Mouse (Mus musculus): ENCODE measurements around the gene Snai1. TPM values are rescaled to one million over a fixed set of nuclear protein-coding genes. Genes with fewer than 3 reads are reported as not detected.

Gene Snai1
- polyA plus RNA-seq, 1 experiment, result 31.0 TPM

- no peak for DNase-seq (ENCODE audit: low spot score)
These were observed 18.3 kb upstream of the Snai1 start for GRCm38 (mm10) chr2:167519606-167520252.

- DNase-seq (ENCODE audit: low spot score), result no peak
These were observed 9.7 kb upstream of the Snai1 start for GRCm38 (mm10) chr2:167528278-167528677.

DNA sequence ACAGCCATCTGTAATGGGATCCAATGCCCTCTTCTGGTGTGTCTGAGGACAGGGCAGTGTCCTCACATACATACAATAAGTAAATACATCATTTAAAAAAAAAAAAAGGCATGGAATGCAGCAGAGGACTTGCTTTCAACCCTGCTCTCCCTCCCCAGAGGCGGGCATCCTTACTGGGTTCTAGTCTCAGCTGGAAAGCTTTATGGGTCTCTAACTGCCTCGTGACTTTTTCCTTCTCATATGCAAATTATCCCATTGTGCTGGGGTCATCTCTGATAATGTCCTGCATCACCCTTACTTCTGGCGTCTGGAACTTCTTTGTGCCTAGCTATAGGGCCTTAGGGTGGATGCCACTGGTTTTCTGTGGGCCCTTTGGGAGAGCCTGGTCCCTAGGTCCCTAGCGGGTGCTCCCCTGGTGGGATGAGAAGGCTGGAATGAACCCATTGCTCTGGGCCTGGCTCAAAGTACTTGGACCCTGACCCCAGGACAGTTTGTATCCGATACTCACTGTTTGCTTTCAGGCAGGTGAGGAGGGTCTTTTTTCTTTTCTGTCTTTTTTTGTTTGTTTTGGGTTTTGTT, 8.0 kb upstream of the Snai1 start:
- DNase-seq (ENCODE audit: low spot score), result no peak

DNA sequence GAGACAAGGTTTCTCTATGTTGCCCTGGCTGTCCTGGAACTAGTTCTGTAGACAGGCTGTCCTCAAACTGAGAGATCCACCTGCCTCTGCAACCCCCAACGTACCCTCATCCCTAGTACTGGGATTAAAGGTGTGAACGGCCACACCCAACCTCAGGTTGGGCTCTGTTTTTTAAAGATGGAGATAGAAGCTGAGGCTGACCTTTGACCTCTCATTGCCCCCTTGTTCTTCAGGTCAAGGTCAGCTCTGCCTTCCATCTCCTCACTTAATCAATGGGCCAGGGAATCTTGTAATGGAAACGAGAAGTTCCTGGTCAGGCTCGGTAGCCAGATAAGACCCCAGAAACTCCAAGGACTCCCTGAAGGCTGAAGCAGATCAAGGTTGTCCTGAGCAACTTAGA, 7.5 kb upstream of the Snai1 start:
- no peak for DNase-seq (ENCODE audit: low spot score)

DNA sequence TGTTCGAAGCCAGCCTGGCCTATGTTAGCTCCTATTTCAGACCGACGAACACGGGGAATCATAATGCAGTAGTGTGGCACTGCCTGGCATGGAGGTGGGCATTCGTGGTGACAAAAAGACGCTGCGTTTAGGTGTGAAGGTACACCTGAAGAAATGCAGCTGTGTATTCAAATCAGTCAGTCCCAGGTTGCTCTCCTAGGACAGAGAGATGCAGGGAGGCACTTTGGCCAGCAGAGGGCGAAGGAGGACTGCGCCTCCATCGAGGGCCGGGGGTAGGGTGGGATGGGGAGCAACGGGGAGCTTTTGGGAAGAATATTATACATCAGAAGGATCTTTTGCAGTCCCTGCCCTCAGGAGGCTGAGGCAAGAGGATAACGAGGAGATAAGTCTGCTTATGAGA, 5.9 kb upstream of the Snai1 start:
- no peak for DNase-seq (ENCODE audit: low spot score)

- no peak for DNase-seq (ENCODE audit: low spot score)
These were observed 4.1 kb upstream of the Snai1 start for GRCm38 (mm10) chr2:167533880-167534279.

- no peak for DNase-seq (ENCODE audit: low spot score)
These were observed 1.6 kb upstream of the Snai1 start for GRCm38 (mm10) chr2:167536320-167536945.

DNA sequence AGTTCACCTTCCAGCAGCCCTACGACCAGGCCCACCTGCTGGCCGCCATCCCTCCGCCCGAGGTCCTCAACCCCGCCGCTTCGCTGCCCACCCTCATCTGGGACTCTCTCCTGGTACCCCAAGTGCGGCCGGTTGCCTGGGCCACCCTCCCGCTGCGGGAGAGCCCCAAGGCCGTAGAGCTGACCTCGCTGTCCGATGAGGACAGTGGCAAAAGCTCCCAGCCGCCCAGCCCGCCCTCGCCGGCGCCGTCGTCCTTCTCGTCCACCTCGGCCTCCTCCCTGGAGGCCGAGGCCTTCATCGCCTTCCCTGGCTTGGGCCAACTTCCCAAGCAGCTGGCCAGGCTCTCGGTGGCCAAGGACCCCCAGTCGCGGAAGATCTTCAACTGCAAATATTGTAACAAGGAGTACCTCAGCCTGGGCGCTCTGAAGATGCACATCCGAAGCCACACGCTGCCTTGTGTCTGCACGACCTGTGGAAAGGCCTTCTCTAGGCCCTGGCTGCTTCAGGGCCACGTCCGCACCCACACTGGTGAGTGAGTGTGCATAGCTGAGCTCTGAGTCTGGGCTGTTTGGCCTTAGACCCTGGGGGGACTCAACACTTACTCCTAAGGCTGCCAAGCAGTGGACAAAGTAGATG, 794 bp downstream of the Snai1 start:
- no peak for DNase-seq (ENCODE audit: low spot score)

GRCm38 (mm10) chr2:167539536-167540476, 1.8 kb downstream of the Snai1 start:
- DNase-seq (ENCODE audit: low spot score), result no peak

GRCm38 (mm10) chr2:167540477-167541110, 2.6 kb downstream of the Snai1 start:
- no peak for DNase-seq (ENCODE audit: low spot score)

DNA sequence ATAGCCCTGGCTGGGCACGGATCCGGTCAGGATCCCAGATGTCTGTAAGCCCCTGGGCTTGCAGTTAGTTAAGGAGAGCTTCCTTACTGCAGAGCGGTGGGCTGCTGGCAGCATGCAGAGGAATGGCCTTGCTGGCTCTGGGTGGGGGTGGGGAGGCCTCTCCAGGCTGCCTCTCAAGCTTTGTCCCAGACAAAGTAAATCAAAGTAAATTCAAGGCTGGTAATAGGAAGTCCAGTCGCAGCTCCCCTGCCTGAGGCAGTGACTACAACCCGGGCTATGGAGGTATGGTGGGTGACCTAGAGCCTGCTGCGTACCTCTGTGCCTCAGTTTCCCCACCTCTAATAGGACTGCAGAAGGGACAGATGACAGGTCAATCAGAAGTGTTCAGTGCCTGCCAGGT, 3.3 kb downstream of the Snai1 start:
- DNase-seq (ENCODE audit: low spot score), result no peak

DNA sequence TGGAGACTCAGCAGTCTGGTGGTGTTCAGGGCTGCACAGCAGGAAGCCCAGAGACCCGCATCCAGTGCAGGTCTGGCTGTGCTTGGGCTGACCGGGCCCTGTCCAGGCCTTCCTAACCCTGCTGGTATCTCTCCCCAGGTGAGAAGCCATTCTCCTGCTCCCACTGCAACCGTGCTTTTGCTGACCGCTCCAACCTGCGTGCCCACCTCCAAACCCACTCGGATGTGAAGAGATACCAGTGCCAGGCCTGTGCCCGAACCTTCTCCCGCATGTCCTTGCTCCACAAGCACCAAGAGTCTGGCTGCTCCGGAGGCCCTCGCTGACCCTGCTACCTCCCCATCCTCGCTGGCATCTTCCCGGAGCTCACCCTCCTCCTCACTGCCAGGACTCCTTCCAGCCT, 3.8 kb downstream of the Snai1 start:
- no peak for DNase-seq (ENCODE audit: low spot score)

DNA sequence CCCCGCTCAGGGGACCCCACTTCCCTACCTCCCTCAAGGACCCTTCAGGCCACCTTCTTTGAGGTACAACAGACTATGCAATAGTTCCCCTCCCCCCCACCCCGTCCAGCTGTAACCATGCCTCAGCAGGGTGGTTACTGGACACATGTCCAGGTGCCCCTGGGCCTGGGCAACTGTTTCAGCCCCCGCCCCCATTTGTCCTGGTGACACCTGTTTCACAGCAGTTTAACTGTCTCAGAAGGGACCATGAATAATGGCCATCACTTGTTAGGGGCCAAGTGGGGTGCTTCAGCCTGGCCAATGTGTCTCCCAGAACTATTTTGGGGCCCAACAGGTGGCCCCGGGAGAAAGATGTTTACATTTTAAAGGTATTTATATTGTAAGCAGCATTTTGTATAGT, 4.4 kb downstream of the Snai1 start:
- no peak for DNase-seq (ENCODE audit: low spot score)

- DNase-seq (ENCODE audit: low spot score), result no peak
These were observed 5.4 kb downstream of the Snai1 start for GRCm38 (mm10) chr2:167543121-167544003.

DNA sequence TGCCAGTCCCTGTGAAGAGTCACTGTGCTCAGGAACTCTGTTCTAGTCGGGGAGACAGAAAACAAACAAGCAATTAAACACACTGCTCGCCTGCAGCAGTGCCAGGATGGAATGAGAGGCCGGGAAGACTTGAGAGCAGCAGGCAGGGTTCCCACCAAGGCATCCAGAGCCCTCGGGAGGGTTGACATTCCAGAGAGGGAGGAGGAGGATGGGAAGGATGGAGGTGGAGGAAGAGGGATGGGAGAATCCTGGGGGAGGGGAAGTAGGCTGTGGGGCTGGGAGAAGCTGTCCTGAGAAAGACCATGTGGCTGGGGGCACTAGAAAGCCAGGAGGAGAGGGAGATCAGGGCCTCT, 6.0 kb downstream of the Snai1 start:
- no peak for DNase-seq (ENCODE audit: low spot score)

GRCm38 (mm10) chr2:167544456-167544855, 6.5 kb downstream of the Snai1 start:
- no peak for DNase-seq (ENCODE audit: low spot score)

- DNase-seq (ENCODE audit: low spot score), result no peak
These were observed 8.6 kb downstream of the Snai1 start for GRCm38 (mm10) chr2:167546447-167547195.

GRCm38 (mm10) chr2:167547444-167547843, 9.4 kb downstream of the Snai1 start:
- DNase-seq (ENCODE audit: low spot score), result no peak

DNA sequence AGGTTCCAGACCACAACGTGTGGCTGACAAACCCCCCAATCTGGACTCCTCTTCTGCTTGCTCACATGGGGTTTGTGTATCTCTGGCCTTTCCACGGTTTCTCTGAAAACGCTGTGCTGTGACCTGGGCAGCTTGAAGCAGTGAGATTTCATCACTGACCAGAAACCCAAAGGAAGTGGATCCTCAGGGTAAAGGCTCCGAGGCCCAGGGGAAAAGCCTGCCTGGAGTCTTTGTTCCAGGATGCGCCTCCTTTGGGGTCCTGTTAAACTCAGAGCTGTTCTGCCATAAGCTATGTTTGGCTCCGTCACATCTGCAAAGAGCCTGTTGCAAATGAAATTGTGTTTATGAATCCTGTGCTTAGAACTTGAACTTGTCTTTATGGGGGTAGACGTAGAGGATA, 11.0 kb downstream of the Snai1 start:
- DNase-seq (ENCODE audit: low spot score), result no peak

Measured in urinary bladder, adult 2 months (tissue).